Mouse (Mus musculus) c-Kit-positive CD71-positive TER-119-negative erythroid progenitor cells, embryonic 14.5 days (primary cell): ENCODE results near the gene Lrrc2.
A peak's percentile ranks its signal among the peaks of the same experiment; 100 is the strongest.

ENCODE experiments used
- DNase-seq: peaks from one replicate; pipeline ENCODE4 v3.0.0-alpha.2; 2013; ENCODE audit warnings: low read depth

Lrrc2 gene

GRCm38 (mm10) chr9:110951397-110951796 lies at the start of gene Lrrc2:
Gene Lrrc2, plus strand, starts transcription at chr9:110951545.
- no peak for DNase-seq

- no peak for DNase-seq
Observed at GRCm38 (mm10) chr9:110902271-110902670, 49.1 kb upstream of the Lrrc2 start.

GRCm38 (mm10) chr9:110907201-110907837 lies 44.0 kb upstream of the Lrrc2 start:
- DNase-seq: no peak

- DNase-seq: no peak
Observed at GRCm38 (mm10) chr9:110907838-110908630, 43.3 kb upstream of the Lrrc2 start.

- no peak for DNase-seq
Observed at GRCm38 (mm10) chr9:110908631-110909016, 42.7 kb upstream of the Lrrc2 start.

- no peak for DNase-seq
Observed at GRCm38 (mm10) chr9:110909371-110909967, 41.9 kb upstream of the Lrrc2 start.

- DNase-seq: no peak
Observed at GRCm38 (mm10) chr9:110914631-110915236, 36.6 kb upstream of the Lrrc2 start.

- DNase-seq: no peak
Observed at GRCm38 (mm10) chr9:110915466-110915865, 35.9 kb upstream of the Lrrc2 start.

GRCm38 (mm10) chr9:110916786-110917185 lies 34.6 kb upstream of the Lrrc2 start, which contains the start of gene Fam240a:
Gene Fam240a, minus strand, starts transcription at chr9:110916861.
- DNase-seq: no peak

GRCm38 (mm10) chr9:110920665-110921419 lies 30.5 kb upstream of the Lrrc2 start:
- DNase-seq: no peak

GRCm38 (mm10) chr9:110922759-110923158 lies 28.6 kb upstream of the Lrrc2 start:
- DNase-seq: peak; percentile 27

- DNase-seq: no peak
Observed at GRCm38 (mm10) chr9:110931573-110931972, 19.8 kb upstream of the Lrrc2 start.

- no peak for DNase-seq
Observed at GRCm38 (mm10) chr9:110933850-110934437, 17.4 kb upstream of the Lrrc2 start.

GRCm38 (mm10) chr9:110935941-110936340 lies 15.4 kb upstream of the Lrrc2 start:
- no peak for DNase-seq

- DNase-seq: no peak
Observed at GRCm38 (mm10) chr9:110937506-110938490, 13.5 kb upstream of the Lrrc2 start.

- DNase-seq: no peak
Observed at GRCm38 (mm10) chr9:110944265-110944664, 7.1 kb upstream of the Lrrc2 start.

- DNase-seq: no peak
Observed at GRCm38 (mm10) chr9:110945343-110945742, 6.0 kb upstream of the Lrrc2 start.

GRCm38 (mm10) chr9:110945926-110946325 lies 5.4 kb upstream of the Lrrc2 start, which contains the start of gene Tdgf1:
Gene Tdgf1, minus strand, starts transcription at chr9:110946158.
- DNase-seq: no peak

GRCm38 (mm10) chr9:110946548-110947044 lies 4.7 kb upstream of the Lrrc2 start:
- no peak for DNase-seq

GRCm38 (mm10) chr9:110947261-110947661 lies 4.1 kb upstream of the Lrrc2 start:
- no peak for DNase-seq
